Mouse (Mus musculus) gastrocnemius, postnatal 14 days (tissue): ENCODE measurements around the gene Ensa. TPM values are rescaled to one million over a fixed set of nuclear protein-coding genes. Genes with fewer than 3 reads are reported as not detected.
"Not testable (repeated sequence)": the region's sequence is repeated elsewhere in the genome, so short reads cannot be mapped to it uniquely, and the experiment has no call there.

ENCODE experiments used
- DNase-seq: peaks from one replicate; pipeline ENCODE4 v3.0.0; 2021; ENCODE audit warnings: mixed read lengths
- intact Hi-C: fragments of 180-260 bp; cut with DNase I; formaldehyde crosslinking; loops from one replicate; pipeline ENCODE4 v1.15.1; 2025; ENCODE audit warnings: low total_unique reads
- total RNA-seq, 2 experiments: library from RNA; stranded (reverse); gene quantifications; 2 replicates each; pipeline ENCODE4 v1.2.3; 2021

Gene Ensa
- total RNA-seq, 2 experiments from 2014 or later: 78.4 to 79.8 TPM

DNA sequence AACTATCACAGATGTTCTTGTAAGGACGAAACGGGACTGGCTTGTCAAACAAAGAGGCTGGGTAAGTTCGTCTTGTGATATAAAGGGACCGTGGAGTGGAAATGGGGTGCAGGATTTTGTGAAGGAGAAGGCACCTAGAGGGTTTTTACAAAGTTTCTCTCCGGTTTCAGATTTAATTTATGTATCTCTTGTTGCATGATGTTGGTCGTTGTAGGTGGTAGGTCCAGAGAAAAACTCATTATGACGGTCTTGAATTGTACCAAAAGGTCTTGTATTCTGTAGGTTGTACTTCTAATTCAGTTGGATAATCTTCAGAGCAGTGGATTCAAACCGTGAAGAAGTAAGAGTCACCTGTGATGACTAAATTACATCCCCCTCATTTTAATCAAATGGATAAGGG lies 35.2 kb downstream of the Ensa start:
- intact Hi-C loops: no loop called here
- DNase-seq: no peak

DNA sequence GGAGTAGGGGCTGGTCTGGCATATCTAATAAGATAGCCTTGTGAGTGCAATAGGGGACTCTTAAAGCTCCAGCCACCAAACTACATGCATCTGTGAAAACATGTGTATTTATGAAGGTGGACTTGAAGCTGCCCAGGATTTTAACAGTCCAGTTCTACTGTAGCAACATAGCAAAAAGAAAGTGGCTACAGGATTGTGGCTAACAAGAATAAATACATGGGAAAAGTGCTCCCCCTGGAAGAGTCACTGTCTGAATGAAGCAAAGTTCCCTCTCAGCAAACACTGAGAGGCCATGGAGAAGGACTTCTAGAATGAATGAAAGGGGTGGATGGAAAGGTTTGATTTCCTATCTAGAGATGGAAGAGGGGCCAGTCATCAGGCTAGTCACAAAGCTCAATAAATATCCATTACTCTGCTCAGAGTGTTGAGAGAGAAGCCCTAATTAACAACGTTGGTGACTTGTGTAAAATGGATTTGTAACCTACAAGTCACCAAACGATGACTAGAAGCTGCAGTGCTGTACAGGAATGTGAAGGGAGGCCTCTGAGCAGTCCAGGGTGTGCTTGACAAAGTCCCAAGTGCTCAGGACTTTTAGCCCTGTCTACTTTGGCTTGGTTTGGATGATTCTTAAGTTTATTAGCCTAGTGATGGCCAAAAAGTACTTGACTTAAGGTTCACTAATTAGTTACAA lies 36.1 kb downstream of the Ensa start:
- intact Hi-C loops: no loop called here
- DNase-seq: no peak

DNA sequence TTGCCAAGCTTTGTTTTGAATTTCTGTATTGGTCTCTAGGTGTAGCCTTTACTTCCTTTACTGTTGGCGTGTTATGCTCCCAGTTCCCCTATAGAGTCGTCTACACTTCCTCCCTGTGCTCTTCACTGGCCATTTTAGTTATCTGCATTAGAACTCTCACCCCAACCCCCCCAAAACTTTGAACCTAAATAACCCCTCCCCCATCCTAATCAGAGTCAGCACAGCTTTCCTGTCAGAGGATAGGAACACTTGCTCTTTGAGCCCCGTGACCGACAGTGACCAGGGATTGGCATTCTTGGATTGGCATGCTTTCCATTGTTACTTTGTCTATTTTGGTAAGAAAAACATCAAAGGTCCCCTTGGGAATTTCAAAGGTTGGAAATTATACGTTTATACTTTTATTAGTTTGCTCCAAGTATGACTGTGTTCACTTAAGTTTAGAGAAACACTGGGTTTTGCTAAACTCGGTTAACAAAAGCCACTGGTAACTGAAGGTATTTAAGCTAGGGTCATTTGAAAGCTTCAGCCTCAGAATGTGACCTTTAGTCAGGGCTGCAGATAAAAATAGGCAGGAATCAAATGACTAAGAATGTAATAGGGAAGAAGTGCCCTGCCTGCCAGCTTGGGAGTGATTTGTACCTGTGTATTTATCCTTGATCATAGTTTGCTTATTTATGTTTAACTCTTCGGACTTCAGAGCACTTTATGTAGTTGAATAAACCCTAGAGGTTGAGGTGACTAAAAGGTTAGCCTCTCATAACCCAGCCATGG lies 37.3 kb downstream of the Ensa start:
- DNase-seq: no peak
- intact Hi-C loops: no loop called here

DNA sequence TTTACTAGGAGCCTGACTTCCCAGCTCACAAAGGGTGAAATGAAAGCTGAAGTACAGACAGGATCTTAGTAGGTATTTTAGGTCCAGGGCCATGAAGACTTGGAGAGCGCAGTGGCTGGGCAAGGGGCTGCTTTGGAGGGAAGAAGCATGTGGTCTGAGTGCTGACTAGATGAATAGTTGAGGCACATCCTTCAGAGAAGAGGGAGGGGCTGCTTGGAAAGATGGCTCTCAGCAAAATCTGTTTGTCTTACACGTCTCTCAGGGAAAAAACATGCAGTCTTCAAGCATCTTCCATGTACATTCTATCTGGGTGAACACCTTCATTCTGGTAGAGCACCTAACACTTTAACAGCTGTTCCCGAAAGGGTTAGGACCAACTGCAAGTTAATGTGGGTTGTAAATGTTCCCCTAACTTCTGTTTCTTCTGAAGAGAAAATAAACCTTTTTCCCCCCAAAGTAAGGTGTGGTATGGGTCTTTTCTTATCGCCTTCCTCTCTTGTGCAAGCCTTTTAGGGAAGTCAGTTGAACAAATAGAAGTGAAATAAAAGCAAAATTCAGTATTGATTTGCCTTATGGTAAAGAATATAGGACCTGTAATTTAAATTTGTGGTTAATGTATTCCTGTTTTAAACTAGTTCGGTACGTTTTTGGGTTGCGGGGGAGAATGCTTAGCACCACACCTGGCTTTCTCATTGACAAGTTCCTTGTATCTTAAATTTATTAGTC lies 38.1 kb downstream of the Ensa start:
- intact Hi-C loops: no loop called here
- DNase-seq: no peak

DNA sequence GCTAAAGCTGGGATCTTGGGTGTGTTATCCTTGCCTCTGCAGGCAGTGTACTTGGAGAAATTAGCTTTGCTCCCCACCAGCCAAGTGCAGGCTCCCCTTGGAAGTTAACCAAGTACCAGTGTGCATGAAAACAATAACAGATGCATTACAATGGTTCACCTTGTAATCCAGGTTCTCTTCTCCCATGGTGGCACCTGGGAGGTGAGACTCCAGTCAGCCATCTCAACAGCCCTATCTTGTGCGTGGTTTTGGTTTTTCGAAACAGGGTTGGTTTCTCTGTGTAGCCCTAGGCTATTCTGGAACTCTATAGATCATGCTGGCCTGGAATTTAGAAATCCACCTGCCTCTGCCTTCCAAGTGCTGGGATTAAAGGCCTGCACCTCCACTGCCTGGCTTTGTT lies 38.7 kb downstream of the Ensa start:
- intact Hi-C loops: no loop called here
- no peak for DNase-seq

DNA sequence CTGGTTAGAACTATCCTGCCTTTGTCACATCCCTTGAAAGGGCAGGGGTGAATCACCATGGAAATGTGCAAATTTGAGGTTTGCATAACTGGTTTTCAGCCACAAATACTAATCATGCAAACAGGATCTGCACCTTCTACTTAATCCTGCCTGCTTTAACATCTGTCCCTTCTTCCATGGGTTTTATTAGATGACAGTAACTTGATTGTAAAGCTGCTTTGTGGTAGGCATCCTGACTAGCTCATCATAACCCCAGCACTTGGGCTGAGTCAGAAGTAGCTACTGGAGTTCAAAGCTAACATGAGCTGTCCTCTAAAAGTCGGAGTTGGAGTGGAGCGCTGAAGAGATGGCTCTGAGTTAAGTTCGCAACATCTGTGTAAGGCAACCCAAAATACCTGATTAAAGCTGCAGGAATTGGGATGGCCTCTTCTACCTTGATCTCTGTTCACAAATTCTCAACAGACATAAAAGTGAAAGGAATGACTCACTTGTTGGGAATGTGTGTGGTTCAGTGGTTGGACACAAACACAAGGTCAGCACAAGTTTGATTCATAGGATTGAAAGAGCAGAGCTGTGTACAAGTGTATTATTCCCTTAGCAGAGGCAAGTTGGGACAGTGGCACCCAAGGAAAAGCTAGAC lies 39.3 kb downstream of the Ensa start:
- intact Hi-C loops: no loop called here
- no peak for DNase-seq

DNA sequence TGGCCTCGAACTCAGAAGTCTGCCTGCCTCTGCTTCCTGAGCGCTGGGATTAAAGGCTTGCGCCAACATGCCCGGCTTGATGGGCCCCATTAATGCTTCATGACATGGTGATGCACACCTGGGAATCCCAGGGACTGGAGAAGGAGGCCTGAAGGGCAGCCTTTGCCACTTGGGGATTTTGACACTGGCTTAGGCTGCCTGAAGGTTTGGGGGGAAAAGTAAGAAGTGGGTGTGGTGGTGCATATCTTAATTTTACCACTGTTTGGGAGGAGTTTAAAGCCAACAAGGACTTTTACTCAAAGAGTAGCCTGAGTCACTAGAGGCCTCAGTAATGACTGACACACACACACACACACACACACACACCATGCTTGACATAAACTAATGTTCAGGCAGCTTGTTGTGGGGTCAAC lies 40.2 kb downstream of the Ensa start:
- intact Hi-C loops: no loop called here
- no peak for DNase-seq

DNA sequence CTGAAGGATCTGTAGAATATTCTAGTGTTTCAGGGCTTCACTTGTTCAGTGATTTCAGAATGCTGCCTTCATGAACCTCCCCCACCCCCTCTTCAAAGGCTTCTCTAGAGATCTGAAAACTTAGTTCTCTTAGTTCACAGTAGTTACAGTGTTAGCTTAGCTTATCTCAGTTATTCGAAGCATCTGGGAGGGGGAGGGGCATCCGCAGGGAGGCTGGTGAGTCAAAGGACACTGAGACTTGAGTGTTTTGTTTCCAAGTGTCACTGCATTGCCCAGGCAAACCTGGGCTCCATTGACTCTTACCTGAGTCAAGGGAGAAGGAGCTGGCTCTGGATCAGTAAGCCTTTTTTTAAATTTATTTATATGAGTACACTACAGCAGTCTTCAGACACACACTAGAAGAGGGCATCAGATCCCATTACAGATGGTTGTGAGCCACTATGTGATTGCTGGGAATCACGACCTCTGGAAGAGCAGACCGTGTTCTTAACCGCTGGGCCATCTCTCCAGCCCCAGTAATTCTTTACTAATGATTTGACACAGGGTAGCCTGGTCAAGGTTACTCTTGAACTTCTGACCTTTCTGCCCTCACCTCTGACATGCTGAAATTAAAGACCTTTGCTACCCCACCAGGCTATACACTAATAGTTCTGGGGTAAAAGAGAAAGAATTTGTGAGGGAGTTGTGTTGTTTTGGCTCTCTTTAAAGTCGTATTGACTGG lies 41.5 kb downstream of the Ensa start:
- intact Hi-C loops: no loop called here
- DNase-seq: no peak

DNA sequence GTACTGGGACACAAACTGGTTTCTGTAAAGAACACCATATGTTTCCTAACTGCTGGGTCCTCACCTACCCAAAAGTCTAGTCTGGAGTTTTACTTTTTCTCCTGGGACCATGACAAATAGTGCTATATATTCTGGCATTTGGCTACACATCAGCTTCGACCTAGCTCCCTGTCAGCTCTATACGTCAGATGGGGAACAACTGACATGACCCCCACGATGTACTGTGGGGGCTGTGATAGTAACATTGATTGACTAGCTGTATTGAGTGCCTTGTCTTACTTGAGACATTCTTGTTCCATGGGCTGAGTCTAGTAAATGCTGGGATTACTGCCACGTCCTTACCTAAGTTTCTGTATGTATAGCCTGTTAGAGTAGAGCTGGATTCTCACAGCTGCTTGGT lies 42.7 kb downstream of the Ensa start:
- intact Hi-C loops: no loop called here
- no peak for DNase-seq

DNA sequence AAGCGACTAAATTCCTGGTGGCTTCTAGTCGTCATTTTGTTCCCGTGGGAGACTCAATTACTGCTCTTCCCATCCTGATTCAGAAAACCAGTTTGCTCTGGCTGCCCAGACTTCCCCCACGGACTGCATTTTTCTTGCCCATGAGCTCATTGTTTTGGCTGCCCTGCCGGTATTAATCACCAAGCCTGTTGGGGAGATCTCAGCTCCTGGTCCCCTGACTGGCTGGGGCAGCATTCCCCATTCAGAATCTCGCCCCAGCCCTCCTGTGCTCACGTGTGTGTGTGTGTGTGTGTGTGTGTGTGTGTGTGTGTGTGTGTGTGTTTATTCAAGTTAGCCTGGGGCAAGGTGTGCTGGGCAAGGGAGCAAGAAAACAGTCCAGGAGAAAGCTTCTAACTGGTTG lies 43.2 kb downstream of the Ensa start:
- DNase-seq: peak; percentile 62

DNA sequence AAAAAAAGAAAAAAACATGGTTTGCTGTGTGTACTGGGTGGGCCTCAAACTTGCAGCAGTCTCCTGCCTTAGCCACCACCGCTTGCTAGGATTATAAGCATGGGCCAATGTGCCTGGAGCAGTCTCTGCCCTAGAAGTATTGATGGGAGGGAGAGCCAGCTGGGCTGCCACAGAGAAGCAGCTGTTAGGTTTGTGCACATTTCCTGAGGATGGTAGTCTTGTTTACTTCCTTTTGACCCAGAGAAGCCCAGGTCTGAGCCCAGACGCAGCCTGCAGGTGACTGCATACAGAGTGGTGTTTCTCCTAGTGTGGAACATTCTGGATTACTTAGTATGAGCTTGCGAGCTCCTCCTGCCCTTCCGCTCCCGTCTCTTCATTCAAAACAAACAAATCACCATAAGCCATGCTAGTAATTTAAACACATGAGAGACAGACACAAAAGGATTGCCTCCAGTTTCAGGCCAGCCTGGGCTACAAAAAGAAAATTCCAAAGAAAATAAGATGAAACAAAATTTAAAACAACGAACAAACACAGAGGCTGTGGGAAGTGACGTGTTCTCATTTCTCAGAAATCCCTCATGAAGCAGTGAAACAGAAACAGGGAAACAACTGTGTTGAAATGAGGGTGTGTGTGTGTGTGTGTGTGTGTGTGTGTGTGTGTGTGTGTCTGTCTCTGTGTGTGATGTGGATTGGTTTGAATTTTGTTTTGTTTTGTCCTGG lies 44.0 kb downstream of the Ensa start:
- intact Hi-C loops: no loop called here
- no peak for DNase-seq

More for the DNA sequence above, 43.2 kb downstream of the Ensa start:
- intact Hi-C loops: no loop called here

DNA sequence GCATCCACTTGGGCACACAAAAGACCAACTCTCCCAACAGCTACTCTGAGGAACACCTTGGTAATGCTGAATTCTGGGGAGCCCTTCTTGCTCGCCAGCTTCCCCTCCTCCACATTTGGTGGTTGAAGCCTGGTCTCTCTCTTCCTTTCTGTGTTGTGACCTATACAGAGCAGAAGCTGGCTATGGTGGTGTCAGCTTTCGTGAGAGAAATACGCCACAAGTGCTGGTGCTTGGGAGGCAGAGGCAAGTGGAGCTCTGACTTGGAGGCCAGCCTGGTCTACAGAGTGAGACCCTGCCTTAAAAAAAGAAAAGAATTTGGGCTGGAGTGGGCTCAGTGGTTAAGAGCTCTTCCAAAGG lies 44.5 kb downstream of the Ensa start:
- intact Hi-C loops: no loop called here
- no peak for DNase-seq

DNA sequence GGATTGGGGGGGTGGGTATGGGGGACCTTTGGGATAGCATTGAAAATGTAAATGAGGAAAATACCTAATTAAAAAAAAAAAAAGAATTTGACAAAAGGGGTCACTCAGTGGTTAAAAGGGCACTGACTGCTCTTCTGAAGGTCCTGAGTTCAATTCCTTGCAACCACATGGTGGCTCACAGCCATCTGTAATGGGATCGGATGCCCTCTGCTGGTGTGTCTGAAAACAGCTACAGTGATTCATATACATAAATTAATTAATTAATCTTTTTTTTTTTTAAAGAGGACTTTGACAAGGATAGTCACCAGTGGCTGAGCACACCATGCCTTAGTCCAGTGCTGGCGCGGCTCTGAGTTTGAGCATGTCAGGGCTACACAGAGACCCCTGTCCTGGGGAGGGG lies 45.6 kb downstream of the Ensa start:
- intact Hi-C loops, DNase-seq: not testable (repeated sequence)

DNA sequence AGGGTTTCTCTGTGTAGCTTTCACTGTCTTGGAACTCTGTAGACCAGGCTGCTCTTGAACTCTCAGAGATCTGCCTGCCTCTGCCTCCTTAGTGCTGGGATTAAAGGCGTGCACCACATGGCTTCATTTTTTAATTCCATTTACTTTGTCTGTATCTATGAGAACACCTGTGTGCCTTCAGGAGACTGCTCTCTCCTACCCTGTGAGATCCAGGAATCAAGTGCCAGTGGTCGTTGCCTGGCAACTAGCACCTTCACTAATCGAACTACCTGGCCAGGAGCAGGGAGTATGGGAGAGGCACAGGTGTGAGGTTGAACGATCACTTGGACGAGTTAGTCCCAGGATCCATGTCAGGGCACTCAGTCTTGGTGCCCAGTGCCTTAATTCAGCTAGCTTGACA lies 46.4 kb downstream of the Ensa start:
- intact Hi-C loops: no loop called here
- DNase-seq: no peak

DNA sequence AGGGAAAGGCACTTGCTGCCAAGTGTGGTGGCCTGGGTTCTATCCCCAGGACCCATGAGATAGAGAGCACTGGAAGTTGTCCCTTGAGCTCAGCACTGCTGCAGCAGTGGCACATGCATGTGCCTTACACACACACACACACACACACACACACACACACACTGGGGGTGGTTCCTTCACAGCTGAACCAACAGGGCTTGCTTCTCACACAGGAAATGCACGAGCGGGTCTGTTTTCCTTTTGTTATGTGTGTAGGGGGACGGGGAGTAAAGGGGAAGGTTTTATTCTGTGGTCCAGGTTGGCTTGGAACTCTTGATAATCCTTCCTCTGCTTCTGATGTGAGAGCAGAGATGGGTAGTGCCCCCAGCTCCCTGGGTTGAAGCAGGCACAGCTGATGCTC lies 47.7 kb downstream of the Ensa start:
- intact Hi-C loops: no loop called here
- DNase-seq: no peak

DNA sequence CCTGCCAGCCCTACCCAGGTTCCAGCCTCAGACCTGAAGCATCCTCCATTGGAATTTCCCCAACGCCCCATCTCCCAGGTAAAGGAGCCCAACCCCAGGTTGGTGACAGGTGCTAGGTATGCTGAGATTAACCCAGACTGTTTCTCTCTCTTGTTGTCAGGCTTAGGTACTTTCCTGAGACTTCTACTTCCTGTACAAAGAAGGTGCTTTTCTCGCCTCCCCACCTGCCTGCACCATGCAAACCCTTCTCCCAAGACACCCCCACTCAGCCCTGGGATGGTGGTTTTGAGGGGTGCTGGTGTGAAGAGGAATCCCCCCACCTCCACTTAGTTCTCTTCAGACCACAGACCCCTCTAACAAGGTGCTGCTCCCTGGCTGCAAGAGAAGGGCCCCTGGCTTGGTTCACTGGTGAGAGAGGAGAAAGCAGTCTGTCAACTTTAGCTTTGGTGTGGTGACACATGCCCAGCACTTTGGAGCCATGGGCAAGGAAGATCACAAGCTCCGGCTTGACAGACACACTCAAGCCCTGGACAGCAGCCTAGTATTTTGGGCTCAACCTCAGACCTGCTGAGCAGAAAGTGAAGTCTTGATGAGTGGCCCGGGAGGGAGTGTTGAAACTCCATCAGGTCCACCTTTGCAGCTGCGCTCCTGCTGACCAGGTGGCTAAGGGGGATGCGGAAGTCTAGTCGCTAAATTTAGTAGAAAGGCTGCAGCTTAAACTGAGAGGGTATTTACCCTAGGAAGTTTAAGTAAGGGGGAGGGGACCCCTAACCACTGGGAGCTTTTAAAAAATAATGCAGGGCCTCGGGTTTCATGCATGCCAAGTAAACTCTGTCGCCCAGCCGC lies 48.3 kb downstream of the Ensa start:
- DNase-seq: no peak
- intact Hi-C loops: no loop called here

DNA sequence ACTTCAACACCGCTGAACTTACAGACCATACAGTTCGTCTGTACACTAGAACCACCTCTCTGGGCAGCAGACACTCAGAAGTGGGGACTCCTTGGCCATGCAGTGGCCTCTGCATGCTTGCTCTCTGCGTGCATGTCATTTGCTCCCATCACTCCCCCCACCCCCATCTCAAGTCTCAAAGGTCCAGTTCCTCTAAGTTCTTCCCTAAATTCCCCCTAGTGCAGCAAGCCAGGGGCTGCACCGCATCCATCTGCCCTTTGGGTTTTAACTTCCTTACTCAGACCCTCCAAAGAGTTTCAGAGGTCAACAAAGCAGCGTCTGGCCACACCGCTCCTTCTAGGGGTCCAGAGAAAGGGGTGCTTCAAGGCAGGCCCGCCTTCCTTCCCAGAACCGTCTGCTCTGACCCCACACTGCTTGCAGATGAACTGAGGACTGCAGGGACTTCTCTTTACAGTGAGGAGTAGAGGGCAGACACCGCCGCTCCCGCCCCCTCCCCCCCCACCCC lies 49.0 kb downstream of the Ensa start:
- DNase-seq: no peak
- intact Hi-C loops: no loop called here

DNA sequence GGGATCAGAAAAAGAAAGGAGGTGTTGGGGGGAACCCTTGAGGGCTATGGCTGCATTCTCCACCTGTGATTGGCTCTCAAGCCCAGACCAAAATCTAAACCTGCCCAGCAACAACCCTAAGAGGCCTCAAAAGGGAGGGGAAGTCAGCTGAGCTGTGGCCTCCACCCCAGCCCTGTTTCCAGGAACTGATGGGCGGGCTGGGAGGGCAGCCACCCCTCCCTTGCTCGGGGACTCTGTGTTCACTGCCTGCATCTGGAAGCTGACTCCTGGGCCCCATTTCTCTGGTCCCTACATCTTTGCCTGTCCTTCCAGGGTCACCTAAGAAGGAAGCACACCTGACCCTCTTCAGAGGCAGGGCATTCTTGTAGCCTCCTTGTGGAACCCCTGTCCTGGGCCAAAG lies 49.4 kb downstream of the Ensa start:
- intact Hi-C loops: no loop called here
- DNase-seq: peak; percentile 85
